Mouse (Mus musculus): Measurements from ENCODE around the gene AC129217.1.

AC129217.1 gene

DNA sequence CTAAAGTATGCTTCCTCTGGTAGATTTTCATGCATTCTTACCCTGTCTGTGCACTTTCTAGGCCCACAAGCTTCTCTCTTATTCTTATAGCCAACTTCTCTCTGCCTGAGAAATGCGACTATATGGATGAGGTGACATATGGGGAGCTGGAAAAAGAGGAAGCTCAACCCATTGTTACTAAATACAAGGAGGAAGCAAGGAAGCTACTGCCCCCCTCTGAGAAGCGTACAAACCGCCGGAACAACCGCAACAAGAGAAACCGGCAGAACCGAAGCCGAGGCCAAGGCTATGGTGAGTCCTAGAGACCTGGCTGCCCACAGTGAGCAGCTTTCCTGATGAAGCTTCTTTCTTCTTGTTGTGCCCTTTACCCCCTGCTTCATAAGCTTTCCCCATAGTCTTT lies at the start of gene AC129217.1:
Gene AC129217.1 (plus strand): TSS at position 114 of the 400 bp plus-strand sequence.
- DNase-seq, result no peak

DNA sequence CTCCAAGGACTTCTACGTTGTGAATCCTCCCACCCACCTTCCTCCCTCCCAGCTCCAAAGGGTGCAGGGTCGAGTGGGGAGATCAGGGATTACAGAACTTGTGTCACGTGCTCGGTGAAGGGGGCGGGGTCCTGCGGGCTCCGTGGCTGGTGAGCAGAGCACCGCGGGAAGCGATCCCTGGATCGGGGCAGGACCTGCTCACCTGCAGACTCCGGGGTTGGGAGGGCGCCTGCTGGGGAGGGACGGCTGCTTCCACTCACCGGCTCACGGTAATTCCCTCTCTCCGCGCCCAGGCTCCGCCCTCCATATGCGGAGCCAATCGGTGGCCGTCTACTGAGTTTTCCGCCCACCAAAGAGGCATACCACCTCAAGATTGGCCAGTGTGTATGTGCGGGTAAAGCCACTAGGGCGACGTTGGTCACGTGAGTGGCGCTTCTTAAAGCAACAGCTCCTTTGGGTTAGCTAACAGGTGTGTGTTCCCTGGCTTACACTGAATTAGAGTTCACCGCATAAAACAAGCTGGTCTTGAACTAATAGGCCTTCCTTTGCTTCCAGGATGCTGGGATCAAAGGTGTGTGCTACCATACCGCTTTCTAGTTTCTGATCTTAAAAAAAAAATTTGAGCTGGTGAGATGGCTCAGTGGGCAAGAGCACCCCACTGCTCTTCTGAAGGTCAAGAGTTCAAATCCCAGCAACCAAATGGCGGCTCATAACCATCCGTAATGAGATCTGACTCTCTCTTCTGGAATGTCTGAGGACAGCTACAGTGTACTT lies 43.4 kb upstream of the AC129217.1 start, which contains the start of gene Taf6l:
Gene Taf6l (minus strand): TSS at position 410 of the 774 bp plus-strand sequence.
- peak; percentile 80 to 84 for DNase-seq

DNA sequence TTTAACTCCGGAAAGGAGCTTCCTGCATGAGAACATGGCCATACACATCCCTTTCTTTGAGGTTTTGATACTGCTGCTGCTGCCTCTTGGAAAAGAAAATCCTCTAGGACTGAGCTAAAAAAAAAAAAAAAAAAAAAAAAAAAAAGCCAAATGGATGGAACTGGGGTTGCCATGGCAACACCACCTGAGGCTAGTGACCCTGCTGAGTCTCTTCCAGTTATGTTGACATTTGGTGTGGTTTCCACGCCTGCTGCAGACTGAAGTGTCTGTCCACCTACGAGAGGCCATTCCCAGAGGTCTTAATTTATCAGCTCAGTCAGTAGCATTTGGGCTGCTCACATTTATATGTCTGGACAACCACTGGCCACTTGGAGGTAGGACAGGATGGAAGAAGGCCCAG lies 41.1 kb upstream of the AC129217.1 start:
- DNase-seq, result no peak

- no peak for DNase-seq
Measured at GRCm38 (mm10) chr19:8789171-8789570, 40.4 kb upstream of the AC129217.1 start.

- DNase-seq, result no peak
Measured at GRCm38 (mm10) chr19:8790171-8790570, 39.4 kb upstream of the AC129217.1 start.

- peak; percentile 83 for DNase-seq
Measured at GRCm38 (mm10) chr19:8798264-8798946, 31.2 kb upstream of the AC129217.1 start, which contains the start of gene Polr2g. Gene Polr2g (minus strand): TSS chr19:8798577.

DNA sequence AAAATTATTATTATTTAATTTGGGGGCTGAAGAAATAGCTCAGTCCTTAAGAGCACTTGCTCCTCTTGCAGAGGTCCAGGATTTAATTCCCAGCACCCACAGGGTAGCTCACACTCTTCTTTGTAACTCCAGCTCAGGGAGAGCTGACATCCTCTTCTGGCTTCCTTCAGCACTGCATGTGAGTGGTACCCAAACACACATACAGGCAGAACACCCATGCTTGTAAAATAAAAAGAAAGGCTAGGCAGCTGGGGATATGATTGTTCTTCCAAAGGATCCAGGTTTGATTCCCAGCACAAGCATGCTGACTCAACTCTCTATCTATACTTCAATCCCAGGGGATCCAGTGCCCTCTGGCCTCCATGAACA lies 30.6 kb upstream of the AC129217.1 start:
- DNase-seq, result no peak

DNA sequence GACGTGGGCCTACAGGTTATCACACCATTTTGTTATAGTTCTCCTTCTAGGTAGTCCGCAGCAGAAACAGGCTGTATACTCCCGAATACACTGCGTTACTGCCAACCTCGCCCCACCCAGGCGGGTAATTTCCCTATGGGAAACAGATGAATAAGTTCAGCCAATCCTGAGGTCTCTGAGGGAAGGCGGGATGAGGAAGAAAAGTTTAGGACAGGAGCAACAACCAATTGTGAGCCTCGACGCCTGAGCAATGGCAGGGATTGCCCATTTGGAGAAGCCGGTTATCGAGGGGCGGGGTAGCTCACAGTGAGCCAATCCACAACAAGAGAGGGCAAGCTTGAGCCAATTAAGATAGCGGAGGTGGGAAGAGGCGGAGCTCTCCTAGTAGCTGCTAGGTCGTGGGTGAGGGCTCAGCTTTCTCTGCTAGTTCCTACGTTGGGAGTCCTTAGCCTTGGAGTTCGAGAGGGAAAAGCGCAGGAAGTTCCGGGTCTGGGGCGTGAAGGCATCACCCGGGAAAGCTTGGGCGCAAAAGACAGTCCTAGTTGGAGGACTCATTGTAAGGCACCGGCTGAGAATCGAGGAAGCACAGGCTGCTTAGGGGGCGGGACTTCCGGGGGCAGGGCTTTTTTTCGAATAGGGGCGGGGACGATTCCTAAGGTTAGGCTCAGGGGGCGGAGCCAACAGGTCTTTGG lies 27.3 kb upstream of the AC129217.1 start, which contains the start of gene Zbtb3:
Gene Zbtb3 (plus strand): TSS at position 426 of the 692 bp plus-strand sequence.
- DNase-seq, result peak; percentile 80 to 89

- DNase-seq, result no peak
Measured at GRCm38 (mm10) chr19:8803204-8803780, 26.3 kb upstream of the AC129217.1 start.

DNA sequence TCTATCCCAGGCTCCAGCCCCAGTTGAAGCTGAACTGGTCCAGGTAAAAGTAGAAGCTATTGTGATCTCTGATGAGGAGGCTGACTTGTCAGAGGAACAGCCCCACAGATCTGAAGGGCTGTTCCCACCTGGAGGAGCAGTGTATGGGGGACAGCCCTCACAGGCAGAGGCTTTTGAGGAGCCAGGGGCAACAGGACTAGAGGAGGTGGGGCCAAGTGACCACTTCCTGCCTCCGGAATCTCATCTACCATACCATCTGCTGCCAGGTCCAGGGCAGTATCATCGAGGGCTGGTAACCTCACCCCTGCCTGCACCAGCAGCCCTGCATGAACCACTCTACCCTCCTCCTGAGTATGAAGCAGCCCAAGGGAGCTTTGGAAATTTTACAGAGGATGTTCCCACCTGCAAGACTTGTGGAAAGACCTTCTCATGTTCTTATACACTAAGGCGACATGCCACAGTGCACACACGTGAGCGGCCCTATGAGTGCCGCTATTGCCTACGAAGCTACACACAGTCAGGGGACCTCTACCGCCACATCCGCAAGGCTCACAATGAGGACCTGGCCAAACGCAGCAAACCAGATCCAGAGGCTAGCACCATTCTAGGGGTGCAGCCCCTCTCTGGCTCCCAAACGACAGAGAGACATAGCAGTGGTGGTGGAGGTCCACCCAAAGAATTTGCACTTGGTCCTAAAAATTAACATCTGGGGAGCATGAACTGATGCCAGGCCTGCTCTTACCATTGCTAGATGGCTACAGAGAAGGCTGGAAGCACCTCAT lies 25.5 kb upstream of the AC129217.1 start:
- no peak for DNase-seq

DNA sequence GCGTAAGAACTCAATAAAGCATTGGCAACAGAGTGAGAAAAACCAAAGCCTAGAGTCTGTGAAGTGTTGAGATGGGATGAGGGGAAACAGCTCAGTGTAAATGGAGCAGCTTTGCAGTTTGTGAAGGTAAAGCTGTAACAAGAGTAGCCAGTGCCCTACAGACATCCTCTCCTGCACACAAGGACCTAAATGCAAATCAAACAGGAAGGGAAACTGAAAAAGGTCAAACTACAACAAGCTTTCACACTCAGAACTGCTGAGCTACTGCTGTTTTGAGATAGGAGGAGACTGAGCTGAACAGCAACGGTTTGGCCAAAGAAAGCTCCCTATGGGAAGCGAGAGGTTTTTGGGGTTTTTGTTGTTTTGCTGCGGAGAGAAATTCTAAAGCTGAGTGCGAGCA lies 22.8 kb upstream of the AC129217.1 start:
- DNase-seq, result no peak

DNA sequence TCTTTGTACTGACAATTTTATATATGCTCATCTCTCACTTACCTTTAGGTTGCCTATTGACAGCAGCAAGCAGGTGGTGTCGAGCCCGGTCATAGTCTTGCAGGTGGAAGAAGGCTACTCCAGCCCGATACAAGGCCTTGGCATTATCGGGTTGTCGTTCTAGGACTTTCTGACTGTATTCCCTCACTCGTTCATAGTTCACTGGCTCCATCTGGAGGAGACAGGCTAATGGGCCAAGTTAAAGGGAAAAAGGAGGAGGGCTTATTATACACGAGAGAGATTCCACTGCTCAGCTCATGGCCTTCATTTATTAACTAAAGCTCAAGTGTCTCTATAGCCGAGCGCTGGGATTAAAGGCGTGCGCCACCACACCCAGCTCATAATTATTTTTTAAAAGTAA lies 13.8 kb upstream of the AC129217.1 start:
- no peak for DNase-seq

GRCm38 (mm10) chr19:8817001-8817400 lies 12.6 kb upstream of the AC129217.1 start:
- no peak for DNase-seq

- no peak for DNase-seq
Measured at GRCm38 (mm10) chr19:8818301-8818798, 11.2 kb upstream of the AC129217.1 start.

DNA sequence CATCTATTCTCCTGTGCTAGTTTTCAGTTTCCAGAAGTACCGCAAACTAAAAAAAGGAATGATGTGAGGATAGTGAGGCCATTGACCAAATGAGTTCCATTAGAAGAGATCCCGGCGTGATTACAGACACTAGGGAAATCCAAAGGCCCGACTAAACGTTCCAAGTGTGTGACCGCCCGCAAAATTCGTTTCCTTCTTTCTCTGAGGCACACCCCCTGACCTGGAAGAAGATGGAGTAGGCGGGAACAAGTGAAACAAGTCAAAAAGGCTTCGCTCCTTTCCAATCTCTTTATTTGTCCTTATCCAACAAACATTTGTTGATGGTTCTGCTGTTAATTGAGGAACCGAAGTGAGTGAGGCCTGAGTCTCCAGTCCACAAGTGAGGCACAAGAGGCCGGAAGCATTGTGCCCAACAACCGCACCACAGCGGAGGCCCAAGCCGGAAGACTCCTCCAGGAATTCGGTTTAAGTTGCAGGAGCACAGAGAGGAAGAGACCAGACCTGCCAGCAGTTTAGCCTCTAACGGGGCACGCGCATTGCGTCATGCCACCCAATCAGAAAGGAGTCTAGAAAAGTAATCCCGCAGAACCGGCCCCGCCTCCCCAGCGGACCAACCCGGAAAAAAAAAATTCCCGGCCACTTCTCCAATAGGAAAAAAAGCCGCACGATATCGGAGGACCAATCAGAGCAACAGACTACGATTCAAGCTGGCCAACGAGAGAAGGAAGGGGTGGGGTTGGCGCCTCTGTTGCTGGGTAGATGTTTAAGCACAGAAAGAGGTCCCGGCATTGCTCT lies 10.6 kb upstream of the AC129217.1 start, which contains the start of gene Ttc9c:
Gene Ttc9c (minus strand): TSS at position 533 of the 795 bp plus-strand sequence.
- peak; percentile 86 to 90 for DNase-seq

GRCm38 (mm10) chr19:8819596-8820423 lies 9.8 kb upstream of the AC129217.1 start, which contains the start of gene Hnrnpul2:
Gene Hnrnpul2 (plus strand): TSS chr19:8820010.
- DNase-seq, result peak; percentile 92 to 98

GRCm38 (mm10) chr19:8820424-8820956 lies 9.1 kb upstream of the AC129217.1 start:
- DNase-seq, result no peak

DNA sequence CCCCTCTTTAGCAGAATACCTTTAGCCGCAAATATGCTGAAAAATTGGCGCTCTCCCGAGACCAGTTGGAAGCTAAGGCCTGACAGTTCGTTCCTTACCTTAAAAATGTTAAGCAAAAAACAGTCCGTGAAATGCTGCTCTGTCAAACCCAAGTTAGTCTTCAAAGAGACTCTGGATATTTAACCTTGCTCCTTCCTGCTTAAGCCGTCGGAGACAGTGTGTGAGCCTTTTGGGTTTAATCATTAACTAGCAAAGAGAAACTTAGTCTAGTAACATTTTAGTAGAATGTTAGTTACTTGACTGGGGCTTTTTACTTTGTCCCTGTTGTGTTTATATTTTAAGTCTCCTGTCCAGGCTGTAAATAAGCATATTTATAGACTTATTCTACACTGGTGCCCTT lies 8.4 kb upstream of the AC129217.1 start:
- DNase-seq, result no peak

DNA sequence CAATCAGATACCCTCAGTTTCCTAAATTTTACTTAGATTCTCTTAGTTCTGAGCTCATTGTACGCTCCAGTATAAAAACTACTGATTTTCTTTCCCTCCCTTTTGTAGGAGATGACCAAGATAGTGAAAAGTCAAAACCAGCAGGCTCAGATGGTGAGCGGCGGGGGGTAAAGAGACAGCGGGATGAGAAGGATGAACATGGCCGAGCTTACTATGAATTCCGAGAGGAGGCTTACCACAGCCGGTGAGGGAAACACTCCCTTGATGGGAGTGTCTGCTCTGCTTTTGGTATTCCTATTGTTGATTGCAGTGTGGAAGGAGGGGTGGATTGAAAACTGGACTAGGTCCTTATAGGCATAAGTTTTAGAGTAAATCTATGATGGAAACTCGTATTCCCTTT lies 6.9 kb upstream of the AC129217.1 start:
- no peak for DNase-seq

GRCm38 (mm10) chr19:8830664-8831063 lies 1.1 kb downstream of the AC129217.1 start:
- no peak for DNase-seq
